Mouse (Mus musculus): Measurements from ENCODE around the gene Rrm2. TPM values are rescaled to one million over a fixed set of nuclear protein-coding genes. Genes with fewer than 3 reads are reported as not detected.

Gene Rrm2
- polyA plus RNA-seq, 2 experiments, result 139 to 388 TPM

- Histone ChIP-seq H3K4me1 (replicated peaks; ENCODE audit: control insufficient read depth in 2 of 2, insufficient read depth in 2 of 2, low read length in 1 of 2) (peaks cover 0 to 9% of the 10 kb centered on the region in 2 experiments; a peak in 2 of 4 replicates), H3K36me3 (replicated peaks; ENCODE audit: control insufficient read depth, insufficient read depth, low read depth) (no peaks in the 10 kb centered on the region), H3K4me2 (ENCODE audit: low read depth) (peak overlapping the region; percentile 30), H3K9ac (replicated peaks) (no peak overlapping the region), H3K27ac (no peak overlapping the region), H3K4me3 (ENCODE audit: insufficient read depth in 1 of 2, low read depth in 2 of 2, low read length in 2 of 2) (no peak overlapping the region), H3K9me3 (ENCODE audit: control insufficient read depth, low read length) (no peaks in the 10 kb centered on the region), H3K27me3 (ENCODE audit: control insufficient read depth, insufficient read depth, low read length) (peaks cover 49% of the 10 kb centered on the region)
- no peak for DNase-seq (ENCODE audit: low read depth in 3 of 3, low spot score in 3 of 3)
- no peak for TF ChIP-seq EP300 (IDR thresholded peaks at IDR 0.05; ENCODE audit: low read depth)
- TF ChIP-seq CTCF (IDR thresholded peaks at IDR 0.05; ENCODE audit: low read depth), result no peak
- no peak for ATAC-seq (ENCODE audit: insufficient read depth)
- 21% methylated on average over 9 of the region's 9 CpGs for WGBS (ENCODE audit: insufficient replicate concordance)
Measured at GRCm38 (mm10) chr12:24680096-24680491, 27.9 kb upstream of the Rrm2 start.

- Histone ChIP-seq H3K4me1 (replicated peaks; ENCODE audit: control insufficient read depth in 2 of 2, insufficient read depth in 2 of 2, low read length in 1 of 2) (peaks cover 0 to 9% of the 10 kb centered on the region in 2 experiments; a peak in 2 of 4 replicates), H3K4me2 (ENCODE audit: low read depth) (peak overlapping the region; percentile 30), H3K27me3 (ENCODE audit: control insufficient read depth, insufficient read depth, low read length) (peaks cover 49% of the 10 kb centered on the region), H3K9me3 (ENCODE audit: control insufficient read depth, low read length) (no peaks in the 10 kb centered on the region), H3K36me3 (replicated peaks; ENCODE audit: control insufficient read depth, insufficient read depth, low read depth) (no peaks in the 10 kb centered on the region), H3K9ac (replicated peaks) (no peak overlapping the region), H3K27ac (no peak overlapping the region), H3K4me3 (ENCODE audit: insufficient read depth in 1 of 2, low read depth in 2 of 2, low read length in 2 of 2) (peak overlapping the region; percentile 29 to 40)
- no peak; the same call in none of the 2 replicates for ATAC-seq (ENCODE audit: insufficient read depth)
- TF ChIP-seq CTCF (IDR thresholded peaks at IDR 0.05; ENCODE audit: low read depth), result no peak
- TF ChIP-seq EP300 (IDR thresholded peaks at IDR 0.05; ENCODE audit: low read depth), result no peak
- 2% methylated on average over 61 of the region's 61 CpGs for WGBS (ENCODE audit: insufficient replicate concordance)
- no peak for DNase-seq (ENCODE audit: low read depth in 3 of 3, low spot score in 3 of 3)
Measured at GRCm38 (mm10) chr12:24680492-24681285, 27.4 kb upstream of the Rrm2 start.

GRCm38 (mm10) chr12:24681286-24682023 lies 26.6 kb upstream of the Rrm2 start, which contains the start of gene Cys1:
TSS of gene Cys1 (minus strand) at chr12:24681813.
- ATAC-seq (ENCODE audit: insufficient read depth), result no peak; the same call in 1 of the 2 replicates
- Histone ChIP-seq H3K36me3 (replicated peaks; ENCODE audit: control insufficient read depth, insufficient read depth, low read depth) (no peaks in the 10 kb centered on the region), H3K4me2 (ENCODE audit: low read depth) (peak within 1 kb of the TSS; percentile 30), H3K9me3 (ENCODE audit: control insufficient read depth, low read length) (no peaks in the 10 kb centered on the region), H3K27me3 (ENCODE audit: control insufficient read depth, insufficient read depth, low read length) (peaks cover 49% of the 10 kb centered on the region), H3K4me1 (replicated peaks; ENCODE audit: control insufficient read depth in 2 of 2, insufficient read depth in 2 of 2, low read length in 1 of 2) (peaks cover 0 to 9% of the 10 kb centered on the region in 2 experiments; a peak in 2 of 4 replicates), H3K4me3 (ENCODE audit: insufficient read depth in 1 of 2, low read depth in 2 of 2, low read length in 2 of 2) (peak within 1 kb of the TSS; percentile 29 to 40), H3K27ac (no peak within 1 kb of the TSS), H3K9ac (replicated peaks) (no peak within 1 kb of the TSS)
- TF ChIP-seq EP300 (IDR thresholded peaks at IDR 0.05; ENCODE audit: low read depth) (no peak), CTCF (IDR thresholded peaks at IDR 0.05; ENCODE audit: low read depth) (no peak)
- DNase-seq (ENCODE audit: low read depth in 3 of 3, low spot score in 3 of 3), result no peak
- WGBS (ENCODE audit: insufficient replicate concordance), result 4% methylated on average over 20 of the region's 20 CpGs

GRCm38 (mm10) chr12:24682563-24682962 lies 25.5 kb upstream of the Rrm2 start:
- TF ChIP-seq EP300 (IDR thresholded peaks at IDR 0.05; ENCODE audit: low read depth) (no peak), CTCF (IDR thresholded peaks at IDR 0.05; ENCODE audit: low read depth) (no peak)
- H3K27me3 ChIP-seq (ENCODE audit: control insufficient read depth, insufficient read depth, low read length), result peaks cover 49% of the 10 kb centered on the region
- ATAC-seq (ENCODE audit: insufficient read depth), result no peak
- peaks cover 0 to 9% of the 10 kb centered on the region in 2 experiments; a peak in 2 of 4 replicates for H3K4me1 ChIP-seq (replicated peaks; ENCODE audit: control insufficient read depth in 2 of 2, insufficient read depth in 2 of 2, low read length in 1 of 2)
- H3K4me2 ChIP-seq (ENCODE audit: low read depth), result no peak overlapping the region
- no peaks in the 10 kb centered on the region for H3K9me3 ChIP-seq (ENCODE audit: control insufficient read depth, low read length)
- WGBS (ENCODE audit: insufficient replicate concordance), result 45% methylated on average over 8 of the region's 8 CpGs
- no peak overlapping the region for H3K4me3 ChIP-seq (ENCODE audit: insufficient read depth in 1 of 2, low read depth in 2 of 2, low read length in 2 of 2)
- DNase-seq (ENCODE audit: low read depth in 3 of 3, low spot score in 3 of 3), result no peak
- no peak overlapping the region for H3K9ac ChIP-seq (replicated peaks)
- no peak overlapping the region for H3K27ac ChIP-seq
- no peaks in the 10 kb centered on the region for H3K36me3 ChIP-seq (replicated peaks; ENCODE audit: control insufficient read depth, insufficient read depth, low read depth)

GRCm38 (mm10) chr12:24683461-24683860 lies 24.6 kb upstream of the Rrm2 start:
- no peaks in the 10 kb centered on the region for H3K36me3 ChIP-seq (replicated peaks; ENCODE audit: control insufficient read depth, insufficient read depth, low read depth)
- H3K27me3 ChIP-seq (ENCODE audit: control insufficient read depth, insufficient read depth, low read length), result peaks cover 47% of the 10 kb centered on the region
- no peak for ATAC-seq (ENCODE audit: insufficient read depth)

More at GRCm38 (mm10) chr12:24683461-24683860, 24.6 kb upstream of the Rrm2 start:
- Histone ChIP-seq H3K9me3 (ENCODE audit: control insufficient read depth, low read length) (no peaks in the 10 kb centered on the region), H3K4me2 (ENCODE audit: low read depth) (no peak overlapping the region), H3K9ac (replicated peaks) (no peak overlapping the region), H3K4me1 (replicated peaks; ENCODE audit: control insufficient read depth in 2 of 2, insufficient read depth in 2 of 2, low read length in 1 of 2) (peaks cover 0 to 9% of the 10 kb centered on the region in 2 experiments; a peak in 2 of 4 replicates), H3K4me3 (ENCODE audit: insufficient read depth in 1 of 2, low read depth in 2 of 2, low read length in 2 of 2) (no peak overlapping the region), H3K27ac (no peak overlapping the region)
- 45% methylated on average over 7 of the region's 7 CpGs for WGBS (ENCODE audit: insufficient replicate concordance)
- DNase-seq (ENCODE audit: low read depth in 3 of 3, low spot score in 3 of 3), result no peak
- no peak for TF ChIP-seq EP300 (IDR thresholded peaks at IDR 0.05; ENCODE audit: low read depth)
- TF ChIP-seq CTCF (IDR thresholded peaks at IDR 0.05; ENCODE audit: low read depth), result no peak

Data from liver, embryonic 14.5 days (tissue).